Mouse (Mus musculus): ENCODE measurements around the gene Rere.

Rere gene

DNA sequence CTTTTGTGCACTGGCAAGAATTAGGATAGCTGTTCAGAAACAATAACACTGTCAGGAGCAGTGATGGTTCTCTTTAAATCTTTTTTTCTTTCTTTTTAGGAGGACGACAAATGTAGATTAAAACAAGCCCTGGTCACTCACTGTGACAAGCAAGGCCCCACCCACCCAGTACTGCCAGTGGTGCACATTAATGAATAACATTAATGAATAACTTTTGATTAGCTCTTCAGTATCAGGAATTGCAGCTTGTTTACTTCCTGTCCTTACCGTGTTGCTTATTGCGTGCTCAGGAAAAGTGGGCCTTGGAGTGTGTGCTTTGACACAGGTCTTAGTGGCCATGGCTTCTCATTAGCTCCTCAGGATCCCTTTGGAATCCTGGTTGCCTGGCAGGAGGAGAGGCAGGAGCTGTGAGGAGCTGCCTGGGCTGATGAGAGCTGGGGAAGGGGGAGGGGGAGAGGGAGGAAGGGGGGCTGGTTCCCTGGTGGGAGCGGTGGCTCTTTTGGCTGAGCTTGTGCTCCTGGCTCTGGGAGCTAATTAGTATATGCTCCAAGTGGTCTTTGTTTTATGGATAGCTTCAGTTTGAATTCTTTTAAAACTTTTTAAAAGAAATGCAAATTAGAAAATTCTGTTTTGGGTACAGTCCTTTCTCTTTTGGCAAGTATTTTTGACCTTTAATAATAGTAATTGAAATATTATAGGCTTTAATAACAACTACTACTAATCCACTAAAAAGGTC is 65.4 kb downstream of the Rere start:
- DNase-seq (ENCODE audit: low read depth, low spot score), result no peak

DNA sequence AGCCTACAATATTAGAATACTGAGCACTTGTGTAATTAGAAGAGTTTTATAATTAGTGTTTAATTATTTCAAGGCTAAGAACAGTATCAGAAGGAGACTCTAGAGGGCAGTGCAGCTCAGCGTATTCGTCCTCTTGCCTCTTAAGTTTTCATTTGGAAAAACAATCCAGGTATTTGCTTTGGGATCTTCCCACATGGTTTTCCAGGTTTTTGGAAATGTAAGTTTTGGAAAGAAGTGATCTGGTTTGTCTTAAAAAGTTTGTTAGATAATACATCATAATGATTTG is 65.9 kb downstream of the Rere start:
- DNase-seq (ENCODE audit: low read depth, low spot score), result peak; percentile 8

DNA sequence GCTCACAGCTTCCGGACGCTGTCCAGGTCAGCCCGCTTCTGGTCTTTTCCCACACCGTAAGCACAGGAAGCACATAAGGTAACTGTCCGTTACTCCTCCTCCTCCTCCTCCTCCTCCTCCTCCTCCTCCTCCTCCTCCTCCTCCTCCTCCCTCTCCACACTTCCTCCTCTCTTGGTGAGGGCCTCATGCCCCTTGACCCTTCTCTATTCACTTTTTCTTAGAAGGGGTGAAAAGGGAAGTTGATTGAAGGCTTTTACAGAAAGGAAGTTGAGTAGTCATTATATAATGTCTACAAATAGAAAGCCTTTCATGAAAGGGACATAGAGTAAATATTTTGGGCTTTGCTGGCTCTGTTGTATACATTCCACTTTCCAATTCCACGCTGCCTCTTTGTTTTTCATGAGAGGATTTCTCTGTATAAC is 68.2 kb downstream of the Rere start:
- DNase-seq (ENCODE audit: low read depth, low spot score), result no peak

DNA sequence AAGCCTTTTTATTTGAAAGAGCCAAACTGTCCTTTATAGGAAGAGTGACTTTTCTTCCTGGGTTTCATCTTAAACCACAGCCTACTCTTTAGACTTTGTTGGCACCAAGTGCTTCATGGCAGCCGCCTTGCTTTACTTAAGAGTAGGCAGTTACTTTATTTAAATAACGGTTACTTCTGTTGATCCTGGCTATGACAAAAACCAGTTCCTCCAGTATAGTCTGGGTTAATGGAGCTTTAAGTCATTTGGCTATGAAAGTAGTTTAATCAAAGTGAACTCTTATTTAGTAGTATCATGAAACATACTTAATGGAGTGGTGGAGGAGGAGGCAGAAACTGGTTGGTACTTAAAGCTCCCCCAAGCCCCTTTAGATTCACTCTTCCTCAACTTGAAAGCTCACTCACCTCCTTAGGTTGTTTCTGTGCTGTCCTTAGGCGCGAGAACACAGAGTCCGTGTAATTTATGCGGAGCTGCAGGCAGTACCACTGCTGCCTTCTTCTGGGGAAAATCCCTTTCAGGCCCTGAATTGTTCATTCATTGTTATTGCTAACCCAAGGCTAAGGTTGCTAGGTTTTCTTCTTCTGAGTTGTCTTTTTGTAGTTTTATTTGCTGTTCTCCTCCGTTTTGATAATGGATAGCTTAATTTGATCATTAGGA is 70.1 kb downstream of the Rere start:
- no peak for DNase-seq (ENCODE audit: low read depth, low spot score)

- DNase-seq (ENCODE audit: low read depth, low spot score), result no peak
Observed at GRCm38 (mm10) chr4:150352736-150353135, 71.3 kb downstream of the Rere start.

- no peak for DNase-seq (ENCODE audit: low read depth, low spot score)
Observed at GRCm38 (mm10) chr4:150353376-150353900, 72.0 kb downstream of the Rere start.

GRCm38 (mm10) chr4:150355801-150356200 is 74.4 kb downstream of the Rere start:
- DNase-seq (ENCODE audit: low read depth, low spot score), result no peak

GRCm38 (mm10) chr4:150361986-150362691 is 80.7 kb downstream of the Rere start:
- no peak for DNase-seq (ENCODE audit: low read depth, low spot score)

DNA sequence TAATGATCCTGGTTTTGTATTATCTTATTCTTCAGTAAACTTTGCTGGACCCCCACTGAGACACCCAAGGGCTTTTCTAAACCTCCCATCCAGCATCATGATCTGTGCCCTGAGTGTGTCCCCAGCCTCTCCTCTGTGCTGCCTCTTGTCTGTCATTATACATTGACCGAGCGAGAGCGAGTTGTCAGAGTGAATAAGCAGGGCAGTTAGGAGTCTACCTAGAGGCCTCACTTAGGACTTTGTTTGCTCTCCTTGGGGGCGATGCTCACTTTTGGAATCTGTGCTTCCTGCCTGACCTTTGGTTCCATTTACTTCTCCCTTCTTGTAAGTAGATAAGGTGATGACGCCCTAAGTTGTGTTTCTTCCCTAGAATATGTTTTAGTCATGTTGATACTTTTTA is 81.4 kb downstream of the Rere start:
- DNase-seq (ENCODE audit: low read depth, low spot score), result no peak

DNA sequence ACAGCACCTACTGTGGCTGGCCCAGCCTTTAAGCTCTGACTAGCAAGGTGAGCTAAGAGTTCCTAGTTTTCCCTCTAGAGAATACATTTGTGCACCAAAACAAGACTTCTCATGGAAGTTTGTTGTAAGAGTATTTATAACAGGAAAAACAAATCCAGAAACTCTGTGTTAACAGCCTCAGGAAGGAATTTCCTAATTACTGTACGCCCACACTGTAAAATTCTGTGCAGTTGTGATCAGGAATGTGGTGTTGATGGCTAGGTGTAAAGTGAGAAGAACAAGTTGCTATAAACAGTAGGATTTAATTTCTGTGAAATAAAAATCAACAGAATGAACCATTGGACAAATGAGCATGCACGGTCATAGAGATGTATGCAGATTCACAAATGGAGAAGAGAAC is 83.3 kb downstream of the Rere start:
- no peak for DNase-seq (ENCODE audit: low read depth, low spot score)

DNA sequence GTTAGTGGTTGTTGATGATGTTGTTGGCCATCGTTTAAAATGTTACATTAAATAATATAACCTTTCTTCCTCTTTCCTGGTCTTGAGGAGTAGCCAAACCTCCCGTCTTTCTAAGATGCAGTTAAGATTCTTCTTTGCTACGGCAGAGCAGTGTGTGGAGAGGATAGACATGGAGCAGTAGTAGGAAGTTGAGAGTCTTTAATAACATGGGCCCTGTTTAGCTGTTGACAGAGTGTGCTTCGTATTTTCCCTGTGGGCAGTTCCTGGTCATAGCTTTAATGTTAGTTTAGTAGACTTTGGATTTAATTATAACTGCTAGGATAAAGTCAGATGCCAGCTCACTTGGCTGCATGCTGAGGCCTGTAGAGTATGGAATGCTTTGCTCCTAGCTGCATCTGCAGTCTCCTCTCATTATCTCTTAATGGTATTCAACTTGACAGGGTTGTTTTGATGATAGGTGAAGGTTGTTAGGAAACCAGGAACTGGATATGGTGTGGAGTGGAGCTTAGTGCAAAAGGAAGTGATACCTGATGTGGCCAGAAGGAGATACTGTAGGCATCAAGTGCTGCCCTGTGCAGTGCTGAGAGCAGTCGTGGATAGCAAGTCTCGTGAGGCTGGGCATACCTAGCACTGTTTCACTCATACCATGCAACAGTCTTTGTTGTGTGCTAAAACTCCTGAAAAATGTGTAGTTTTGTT is 85.2 kb downstream of the Rere start:
- no peak for DNase-seq (ENCODE audit: low read depth, low spot score)

DNA sequence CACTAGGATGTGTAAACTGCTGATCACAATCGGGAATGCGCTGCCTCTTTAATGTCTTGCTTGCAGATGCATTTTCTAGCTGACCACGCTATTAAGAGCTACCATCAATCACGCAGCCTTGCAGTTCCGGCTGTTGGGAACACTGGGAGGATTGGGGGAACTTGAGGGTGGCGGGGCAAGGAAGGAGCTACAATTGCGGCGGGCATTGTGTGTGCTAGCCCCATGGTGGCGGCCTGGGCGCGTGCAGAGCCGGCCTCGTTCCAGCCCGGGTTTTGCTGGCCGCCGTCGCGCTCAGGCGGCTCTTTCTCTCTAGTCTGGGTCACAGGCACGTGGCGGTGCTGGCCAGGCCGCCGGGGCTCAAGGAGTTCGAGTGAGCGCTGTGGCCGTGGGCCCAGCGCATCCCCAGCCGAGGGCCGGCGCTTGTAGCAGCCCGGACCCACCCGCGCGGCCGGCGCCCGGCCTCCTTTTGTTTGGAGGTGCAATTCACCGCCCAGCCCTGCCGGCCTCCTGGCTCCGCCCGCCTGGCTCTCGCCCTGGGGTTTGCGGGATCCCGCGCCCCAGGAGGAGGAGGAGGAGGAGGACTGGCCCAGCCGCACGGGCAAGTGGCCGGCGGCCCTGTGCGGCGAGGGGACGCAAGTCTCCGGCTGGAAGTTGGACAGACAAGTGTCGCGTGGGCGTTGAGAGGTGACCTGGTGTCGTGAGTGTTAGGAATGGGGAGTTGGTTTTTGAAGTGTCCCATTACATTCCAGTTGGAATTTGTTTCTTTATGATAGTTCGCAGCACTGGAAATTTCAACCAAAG is 90.3 kb downstream of the Rere start:
- DNase-seq (ENCODE audit: low read depth, low spot score), result peak; percentile 22

GRCm38 (mm10) chr4:150372631-150373041 is 91.2 kb downstream of the Rere start:
- DNase-seq (ENCODE audit: low read depth, low spot score), result no peak

- no peak for DNase-seq (ENCODE audit: low read depth, low spot score)
Observed at GRCm38 (mm10) chr4:150373111-150374109, 92.0 kb downstream of the Rere start.

DNA sequence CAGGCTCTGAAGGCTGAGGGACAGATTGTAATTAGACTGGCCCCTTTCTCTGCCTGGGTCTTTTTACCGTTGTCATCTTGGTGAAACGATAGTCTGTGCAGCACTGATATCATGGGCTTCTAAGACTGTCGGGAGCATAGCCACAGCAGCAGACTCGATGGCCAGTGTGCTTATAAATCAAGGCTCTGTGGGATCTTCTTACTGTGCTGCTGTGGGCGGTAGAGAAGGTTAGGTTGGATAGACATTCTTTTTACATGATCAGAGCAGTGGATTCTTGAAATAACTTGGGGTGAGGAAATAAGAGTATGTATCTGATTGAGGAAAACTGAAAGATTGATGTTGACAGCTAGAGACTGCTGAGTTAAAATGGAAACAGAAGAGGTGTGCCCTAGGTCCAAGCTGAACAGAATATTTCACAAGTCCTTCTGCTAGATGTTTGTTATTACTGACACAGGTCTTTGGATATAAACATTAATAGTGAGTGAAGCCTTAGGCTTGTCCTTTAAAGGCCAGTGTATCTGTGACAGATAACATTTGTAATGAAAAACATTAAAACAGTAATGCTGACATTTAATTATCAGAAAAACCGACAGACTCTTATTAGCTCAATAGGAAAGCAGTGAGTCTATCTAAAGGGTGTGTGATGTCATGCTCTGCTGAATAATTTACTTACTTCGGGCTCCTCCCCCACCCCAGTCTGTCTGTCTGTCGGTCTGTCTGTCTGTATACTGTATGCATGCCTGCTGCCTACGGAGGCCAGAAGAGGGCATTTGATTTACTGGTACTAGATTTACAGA is 93.4 kb downstream of the Rere start:
- DNase-seq (ENCODE audit: low read depth, low spot score), result no peak

- no peak for DNase-seq (ENCODE audit: low read depth, low spot score)
Observed at GRCm38 (mm10) chr4:150375448-150375935, 94.0 kb downstream of the Rere start.

DNA sequence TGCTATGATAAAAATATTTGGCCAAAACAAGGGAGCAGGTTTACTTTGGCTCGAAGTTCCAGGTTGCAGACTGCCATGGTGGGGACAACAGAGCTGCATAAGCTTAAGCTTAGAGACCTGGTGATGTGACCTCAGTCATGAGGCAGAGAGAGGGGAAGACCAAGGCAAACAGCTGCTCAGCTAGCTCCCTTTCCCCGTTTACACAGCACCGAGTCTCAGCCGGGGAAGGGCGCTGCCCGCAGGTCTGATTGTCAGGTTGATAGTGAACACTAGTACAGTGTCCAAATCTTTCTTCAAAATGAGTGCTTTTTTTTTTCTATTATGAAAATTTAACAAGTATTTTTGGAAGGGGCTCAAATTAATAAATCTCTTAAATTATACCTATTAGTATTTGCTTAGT is 97.9 kb downstream of the Rere start:
- no peak for DNase-seq (ENCODE audit: low read depth, low spot score)

GRCm38 (mm10) chr4:150379772-150380171 is 98.3 kb downstream of the Rere start:
- DNase-seq (ENCODE audit: low read depth, low spot score), result no peak

DNA sequence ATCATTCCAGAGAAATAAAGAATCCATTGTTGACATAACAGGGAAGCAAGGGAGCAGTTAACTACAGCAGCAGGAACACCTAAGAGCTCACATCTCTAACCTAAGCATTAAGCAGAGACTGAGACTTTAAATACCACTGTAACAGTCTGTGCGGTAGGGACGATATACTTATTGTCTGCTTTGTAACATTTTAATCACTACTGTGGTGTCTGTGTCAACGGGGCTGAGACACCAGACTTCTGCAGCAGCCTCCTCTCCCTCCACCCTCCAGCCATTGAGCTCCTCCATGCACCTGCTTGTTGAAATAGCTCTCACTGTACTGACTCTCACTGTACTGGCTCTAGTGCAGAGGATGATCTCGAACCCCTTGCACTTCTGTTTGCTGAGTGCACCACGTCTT is 98.8 kb downstream of the Rere start:
- no peak for DNase-seq (ENCODE audit: low read depth, low spot score)

Measured in c-Kit-negative CD71-positive TER-119-positive erythroid progenitor cells, embryonic 14.5 days (primary cell).